Mouse (Mus musculus) lung, postnatal 36 days (tissue): ENCODE results near the gene Kdm3a.
A peak's percentile ranks its signal among the peaks of the same experiment; 100 is the strongest.

ENCODE experiments used
- DNase-seq: peaks from one replicate; pipeline ENCODE4 v3.0.0; 2022; ENCODE audit warnings: mixed read lengths

Kdm3a gene

DNA sequence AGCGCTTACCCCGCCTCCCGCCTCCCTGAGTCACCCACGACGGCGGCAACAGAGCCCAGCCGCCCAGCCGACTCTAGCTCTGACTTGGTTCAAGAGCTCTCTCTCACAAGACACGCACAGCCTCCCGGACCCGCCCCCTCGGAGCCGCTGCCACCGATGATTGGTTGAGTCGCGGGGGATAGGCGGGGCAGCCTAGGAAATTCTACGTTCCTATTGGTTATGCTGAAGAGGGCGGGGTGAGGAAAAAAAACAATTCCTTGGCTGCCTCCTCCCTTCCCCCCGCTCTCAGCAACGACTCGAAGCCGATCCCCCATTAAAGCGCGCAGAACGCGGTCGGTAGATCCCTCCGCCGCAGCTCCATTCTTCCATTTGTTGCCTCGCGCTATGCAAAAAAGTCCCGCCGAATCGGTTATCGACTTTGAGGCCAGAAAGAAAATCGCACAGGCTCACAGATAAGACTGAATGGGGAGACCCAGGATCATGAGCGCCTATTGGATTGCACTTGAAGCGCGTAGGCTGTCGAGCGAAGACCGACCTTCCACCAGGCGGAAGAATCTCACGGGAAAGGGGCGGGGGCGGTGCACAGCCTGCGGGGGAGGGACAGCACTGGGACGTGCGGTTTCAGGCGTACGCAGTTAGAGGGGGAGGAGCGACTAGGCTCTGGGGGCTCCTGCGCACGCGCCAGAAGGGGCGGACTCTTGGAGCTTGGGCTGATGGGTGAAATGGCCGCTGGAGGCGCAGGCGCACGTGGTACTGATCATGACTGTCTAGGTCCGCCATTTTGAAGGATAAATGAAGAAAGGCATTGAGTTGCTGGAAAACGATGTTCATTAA is at the start of gene Kdm3a:
Gene Kdm3a (minus strand): TSS at position 162 of the 834 bp plus-strand sequence.
- peak; percentile 99 for DNase-seq

DNA sequence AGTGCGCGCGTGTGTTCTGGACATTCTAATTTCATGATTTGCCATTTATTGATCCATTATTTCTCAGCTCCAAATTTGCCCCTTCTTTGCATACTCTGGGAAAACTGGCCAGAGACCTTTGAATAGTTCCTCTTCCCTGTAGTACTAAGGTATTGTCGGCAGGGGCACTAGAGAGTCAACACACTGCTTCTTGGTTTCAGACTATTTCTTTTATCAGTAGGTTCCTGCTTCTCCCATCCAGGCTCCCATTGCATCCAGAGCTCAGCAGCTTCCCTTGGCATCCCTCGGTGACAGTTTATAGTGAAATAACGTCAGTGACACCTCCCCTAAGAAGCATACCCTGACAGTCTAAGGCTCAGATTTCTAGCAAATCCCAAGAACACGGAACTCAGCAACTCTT is 46.1 kb upstream of the Kdm3a start:
- DNase-seq = peak; percentile 11

DNA sequence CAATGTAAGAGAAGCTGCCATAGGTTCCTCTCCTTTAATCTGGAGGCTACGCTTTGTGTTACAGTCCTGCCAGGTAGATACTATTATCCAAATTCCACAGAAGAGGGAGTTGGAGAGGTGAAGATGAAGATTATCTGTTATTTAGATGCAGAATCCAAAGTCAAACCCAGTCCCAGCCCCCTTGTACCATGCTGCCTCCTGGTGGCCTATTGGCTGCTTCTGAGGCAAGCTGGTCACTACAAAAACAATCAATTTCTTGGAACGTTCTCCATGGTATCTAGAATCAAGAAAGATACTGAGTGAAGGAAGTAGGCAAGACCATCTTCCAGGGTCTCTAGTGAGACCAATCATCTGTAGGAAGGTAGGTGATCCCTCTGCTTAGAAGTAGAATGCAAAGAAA is 40.4 kb upstream of the Kdm3a start:
- DNase-seq = peak; percentile 38

DNA sequence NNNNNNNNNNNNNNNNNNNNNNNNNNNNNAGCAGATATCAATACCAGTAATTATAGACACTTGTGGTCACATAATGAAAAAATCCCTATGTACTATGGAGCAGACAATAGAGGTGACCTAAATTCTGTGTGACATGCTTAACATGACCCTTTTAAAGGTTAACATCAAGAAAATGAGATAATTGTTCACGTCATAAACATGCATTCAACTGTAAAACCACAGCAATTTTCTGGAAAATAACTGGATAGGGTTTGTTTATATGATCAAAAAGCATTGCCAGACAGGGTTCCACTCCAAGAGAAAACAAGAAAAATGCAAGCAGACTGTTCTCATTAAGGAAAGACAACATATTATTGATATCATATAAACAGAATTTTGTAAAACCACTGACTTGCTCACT is 31.7 kb upstream of the Kdm3a start:
- DNase-seq = no peak

DNA sequence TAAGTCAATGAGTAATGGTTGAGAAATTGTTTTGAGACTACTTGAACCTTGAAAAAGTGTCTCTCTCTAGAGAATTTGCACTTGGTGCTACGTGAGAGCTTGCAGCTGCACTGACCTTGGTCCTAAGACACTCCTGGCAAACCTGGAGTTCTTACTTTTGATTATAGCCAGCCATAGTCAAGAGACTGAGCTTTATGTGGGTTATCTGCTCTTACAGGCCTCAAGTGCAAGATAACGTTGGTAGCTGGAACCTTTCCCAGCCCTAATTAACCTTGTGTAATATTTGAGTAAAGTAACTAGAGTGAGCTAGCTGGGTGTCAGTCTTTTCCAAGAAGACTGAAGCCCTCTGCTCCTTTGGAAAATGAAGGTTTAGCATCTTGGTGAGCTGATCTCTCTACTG is 25.5 kb upstream of the Kdm3a start:
- peak; percentile 73 for DNase-seq

DNA sequence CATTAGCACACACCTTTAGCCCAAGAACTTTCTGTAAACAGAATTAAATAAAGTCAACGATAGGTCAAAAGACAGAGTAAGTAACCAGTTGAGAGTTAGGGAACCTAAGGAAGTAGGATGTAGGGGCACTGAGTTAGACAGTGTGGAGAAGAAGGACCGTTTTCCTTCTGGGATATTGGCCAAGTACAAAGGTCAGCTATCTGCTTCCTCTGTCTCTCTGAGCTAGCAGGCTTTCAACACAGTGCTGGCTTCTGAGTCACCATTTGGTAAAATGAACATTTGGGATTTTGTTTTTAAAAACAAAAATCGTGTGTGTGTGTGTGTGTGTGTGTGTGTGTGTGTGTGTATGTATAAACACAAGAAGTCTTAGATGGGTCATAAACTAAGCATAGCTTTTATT is 23.0 kb upstream of the Kdm3a start:
- DNase-seq = no peak

DNA sequence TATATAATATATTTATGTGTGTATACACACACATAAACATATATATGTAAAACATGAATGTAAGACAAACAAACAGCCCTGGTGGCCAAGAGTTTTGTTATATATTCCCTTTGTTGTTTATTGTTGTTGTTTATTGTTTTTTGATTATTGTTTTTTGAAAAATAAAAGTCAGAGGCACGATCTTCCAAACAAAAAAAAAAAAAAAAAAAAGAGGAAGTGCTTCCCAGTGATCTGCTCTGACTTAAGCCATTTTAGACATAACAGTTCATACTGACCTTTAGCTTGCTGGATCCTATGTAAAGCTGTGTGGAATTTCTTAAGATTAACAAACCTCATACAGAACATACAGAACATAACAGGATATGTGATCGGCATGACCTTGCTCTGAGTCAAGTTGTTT is 19.1 kb upstream of the Kdm3a start:
- DNase-seq = no peak

DNA sequence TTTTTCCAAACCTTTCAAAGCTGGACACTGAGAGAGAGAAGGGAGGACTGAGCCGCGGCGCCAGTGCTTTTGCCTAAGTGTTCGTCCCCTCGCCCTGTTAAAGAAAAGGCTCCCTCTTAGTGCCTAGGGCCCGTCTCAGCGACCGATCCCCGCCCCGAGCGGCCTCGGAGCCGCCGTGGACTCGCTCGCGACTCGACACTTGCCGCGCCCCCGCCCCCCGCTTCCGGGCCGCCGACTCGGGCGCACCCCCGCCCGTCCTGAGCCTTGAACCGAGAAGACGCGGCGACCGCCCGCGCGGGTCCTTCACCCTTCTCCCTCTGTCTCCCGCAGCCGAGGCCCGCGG is 333 bp downstream of the Kdm3a start:
- no peak for DNase-seq

DNA sequence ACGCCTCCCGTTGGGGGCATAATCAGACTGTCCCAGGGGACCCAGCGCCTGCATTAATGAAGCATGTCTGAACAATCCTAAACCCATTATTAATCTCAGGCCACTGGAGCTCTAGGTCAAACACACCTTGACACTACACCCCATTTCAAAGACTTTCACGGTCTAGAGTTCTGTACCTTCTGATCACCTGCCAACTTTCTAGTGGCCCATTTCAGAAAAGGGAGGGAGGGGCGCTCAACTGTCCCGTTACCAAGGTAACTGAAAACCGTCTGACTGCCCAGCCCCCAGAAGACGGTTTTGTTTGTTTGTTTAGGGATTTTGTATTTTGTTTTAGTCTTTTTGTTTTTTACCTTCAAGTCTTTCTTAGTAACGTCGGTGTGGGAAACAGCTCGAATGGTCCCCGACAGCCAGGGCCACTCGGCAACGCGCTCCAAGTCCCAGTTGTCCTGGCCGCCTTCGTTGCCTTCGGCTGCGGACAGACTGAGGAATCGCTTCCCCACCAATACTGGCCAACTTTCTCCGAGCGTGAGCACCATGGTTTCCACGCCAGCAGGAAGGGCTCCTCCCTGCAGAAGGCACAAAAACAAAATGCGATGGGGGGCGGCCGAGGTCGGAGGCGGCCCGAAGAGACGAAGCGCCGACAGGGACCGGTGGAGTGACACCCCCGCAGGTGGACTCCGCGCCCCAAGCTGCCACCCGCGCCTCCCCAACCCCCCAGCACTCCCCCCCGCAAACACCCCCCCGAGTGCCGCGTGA is 906 bp downstream of the Kdm3a start:
- peak; percentile 62 for DNase-seq

DNA sequence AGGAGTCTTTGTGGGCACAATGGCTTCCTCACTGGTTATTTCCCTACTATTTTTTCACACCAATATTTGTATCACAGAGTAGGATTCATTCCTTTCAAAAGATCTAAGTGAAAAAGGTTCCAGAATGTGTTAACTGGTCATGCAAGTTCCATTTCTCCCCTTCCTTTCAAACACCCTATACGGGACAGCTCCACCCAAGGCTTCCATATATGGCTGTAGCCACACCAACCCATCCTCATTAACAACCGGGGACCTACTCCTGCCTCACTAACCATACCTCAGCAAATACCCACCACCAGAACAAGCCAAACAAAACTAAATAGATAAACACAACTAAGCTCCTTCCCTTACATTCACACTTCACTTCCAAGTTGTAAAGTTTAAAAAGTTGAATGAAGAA is 1.6 kb downstream of the Kdm3a start:
- DNase-seq = no peak

DNA sequence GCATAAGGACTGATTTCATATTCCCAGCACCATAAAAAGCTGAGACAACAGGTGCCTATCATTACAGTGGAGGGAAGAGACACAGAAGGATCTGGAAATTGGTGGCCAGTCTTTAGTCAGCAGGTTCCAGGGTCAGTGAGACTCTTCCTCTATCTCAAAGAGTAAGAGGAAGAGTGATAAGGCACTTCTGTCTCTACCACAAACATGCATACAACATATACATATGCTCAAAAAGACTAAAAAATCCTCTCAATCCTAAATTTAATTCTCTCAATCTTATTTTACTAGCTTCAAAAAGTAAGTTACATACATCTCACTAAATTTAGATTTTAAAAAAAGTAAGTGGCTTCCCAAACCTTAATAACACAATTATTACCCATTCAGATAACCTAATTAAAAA is 5.5 kb downstream of the Kdm3a start:
- DNase-seq = no peak

DNA sequence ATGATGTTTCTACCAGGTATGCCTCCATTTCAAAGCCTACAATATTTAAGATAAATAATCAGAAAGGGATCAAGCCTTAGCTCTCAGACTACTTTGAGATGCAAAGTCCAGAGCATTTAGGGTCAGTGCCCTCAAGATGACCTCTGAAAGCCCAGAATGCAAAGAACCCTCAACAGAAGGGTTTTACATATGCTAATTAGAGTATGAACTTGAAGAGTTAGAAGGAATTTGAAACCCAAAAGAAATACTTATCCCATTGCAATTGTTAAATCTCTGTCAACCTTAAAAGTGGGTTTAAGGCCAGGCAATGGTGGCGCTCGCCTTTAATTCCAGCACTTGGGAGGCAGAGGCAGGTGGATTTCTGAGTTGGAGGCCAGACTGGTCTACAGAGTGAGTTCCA is 6.8 kb downstream of the Kdm3a start:
- no peak for DNase-seq

DNA sequence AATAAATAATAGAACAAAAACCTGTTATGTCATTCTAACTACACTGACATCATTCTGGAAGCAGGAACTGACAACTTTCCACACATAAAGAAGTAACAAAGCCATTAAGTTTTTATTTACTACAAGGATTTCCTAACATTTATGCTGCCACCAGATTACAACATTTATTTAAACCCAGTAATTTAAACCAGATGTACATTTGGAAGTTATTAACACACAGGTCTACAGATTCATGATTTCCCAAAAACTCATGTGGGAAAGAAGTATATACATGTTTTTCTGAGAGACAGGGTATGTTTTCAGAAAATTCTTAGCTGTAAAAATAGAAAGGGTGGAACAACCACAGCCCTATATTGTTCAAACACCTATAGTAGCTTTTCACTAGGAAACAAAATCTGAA is 8.1 kb downstream of the Kdm3a start:
- DNase-seq = no peak

DNA sequence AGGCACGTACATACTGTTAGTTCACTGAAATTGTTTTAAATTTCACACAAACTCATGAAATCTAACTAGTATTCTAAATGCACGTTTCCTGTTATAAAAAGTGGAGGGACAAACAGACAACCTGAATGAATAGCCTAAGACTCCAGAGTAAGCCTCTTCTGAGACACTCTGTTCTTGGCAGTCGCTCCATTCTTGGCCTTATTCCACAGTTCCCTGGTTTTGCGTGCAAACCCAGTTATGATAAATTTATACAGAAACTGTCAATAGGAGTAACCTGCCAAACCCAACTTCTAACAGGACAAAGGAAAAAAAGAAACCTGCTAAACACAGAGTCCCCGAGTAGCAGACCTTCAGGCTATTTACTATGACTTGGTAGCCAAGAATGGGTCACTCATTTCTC is 10.8 kb downstream of the Kdm3a start:
- peak; percentile 57 for DNase-seq

DNA sequence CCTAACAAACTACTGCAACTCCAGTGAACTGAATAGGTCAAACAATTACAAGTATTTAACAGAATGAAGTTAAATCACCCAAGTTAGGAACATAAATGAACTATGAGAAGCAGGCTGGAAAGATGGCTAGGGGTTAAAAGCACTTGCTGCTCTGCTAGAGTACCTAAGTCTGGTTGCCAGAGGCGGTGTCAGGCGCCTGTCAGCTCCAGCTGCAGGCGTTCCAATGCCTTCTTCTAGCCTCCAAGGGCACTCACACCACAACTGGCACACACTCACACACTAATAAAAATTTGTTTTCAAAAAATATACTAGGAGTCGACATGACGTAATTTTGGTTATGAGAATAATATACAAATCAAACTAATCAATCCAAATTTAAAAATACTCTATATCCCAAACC is 11.2 kb downstream of the Kdm3a start:
- DNase-seq = peak; percentile 14

DNA sequence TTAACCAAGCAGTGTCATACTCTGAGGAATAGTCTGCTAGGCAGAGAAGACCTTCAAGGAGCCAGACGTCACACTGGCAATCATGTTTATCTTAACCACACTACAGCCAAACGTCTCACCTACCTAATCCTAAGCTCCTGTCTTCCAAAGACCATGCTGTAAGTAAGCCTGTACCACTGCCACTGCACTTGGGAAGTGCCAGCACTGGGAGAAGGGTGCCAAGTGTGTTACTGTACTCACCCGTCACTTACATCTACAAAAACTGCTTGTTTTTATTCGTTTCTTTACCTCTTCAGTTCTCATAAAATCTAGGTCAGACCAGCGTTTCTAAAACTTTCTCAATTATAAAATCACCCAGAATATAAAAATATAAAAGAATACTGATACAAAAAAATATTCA is 15.8 kb downstream of the Kdm3a start:
- DNase-seq = no peak

DNA sequence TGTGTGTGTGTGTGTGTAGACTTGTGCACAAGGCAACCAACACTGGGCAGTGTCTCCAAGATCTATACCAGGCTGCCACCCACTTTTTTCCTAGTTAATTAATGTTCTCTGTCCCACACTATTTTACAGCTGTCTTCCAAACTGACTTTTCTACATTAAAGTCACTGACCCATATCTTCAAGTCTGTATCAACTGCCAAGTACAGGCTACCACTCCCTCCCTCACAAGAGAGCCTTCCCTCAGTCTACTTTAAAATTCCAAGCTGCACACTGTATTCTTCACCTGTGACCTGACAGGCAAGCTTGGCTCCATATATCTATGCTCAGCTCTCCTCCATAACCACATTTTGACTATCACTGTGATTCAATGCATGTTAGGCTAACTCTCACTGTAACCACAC is 19.6 kb downstream of the Kdm3a start:
- no peak for DNase-seq

DNA sequence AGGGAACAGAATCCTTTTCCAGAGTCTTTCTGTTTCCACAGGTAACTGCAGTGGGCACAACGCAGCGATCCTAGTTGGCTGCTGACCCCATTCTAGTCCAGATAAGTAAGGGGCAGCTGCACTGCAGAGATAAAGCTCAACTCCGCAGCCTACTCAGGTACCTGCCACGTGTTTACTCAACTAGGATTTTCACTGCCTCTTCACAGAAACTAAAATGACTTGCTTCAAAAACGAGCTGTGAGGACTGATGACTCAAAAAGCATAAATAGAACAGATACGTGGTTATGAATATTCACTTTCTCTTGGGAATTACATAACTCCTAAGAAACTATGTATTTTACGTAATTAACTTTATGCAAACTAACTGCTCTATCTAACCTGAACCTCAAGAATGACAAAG is 22.8 kb downstream of the Kdm3a start:
- no peak for DNase-seq

DNA sequence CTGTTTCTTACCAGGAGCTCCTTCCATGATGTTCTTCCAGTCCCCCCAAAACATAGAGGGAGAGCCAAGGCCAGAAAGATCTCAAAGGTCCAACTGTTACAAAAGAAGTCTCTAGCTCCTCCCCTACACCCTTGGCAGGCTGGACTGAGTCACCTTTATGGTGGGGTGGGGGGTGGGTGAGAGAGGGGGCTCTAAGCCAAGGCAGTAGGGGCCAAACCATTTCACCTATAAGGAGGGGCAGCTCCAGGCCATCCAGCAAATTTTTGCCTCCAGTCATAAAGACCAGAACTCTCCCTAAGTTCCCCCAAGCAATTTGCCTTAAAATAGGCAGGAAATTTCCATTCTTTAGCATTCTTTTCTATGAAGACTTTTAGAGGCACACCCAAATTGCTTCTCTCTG is 23.8 kb downstream of the Kdm3a start:
- no peak for DNase-seq

DNA sequence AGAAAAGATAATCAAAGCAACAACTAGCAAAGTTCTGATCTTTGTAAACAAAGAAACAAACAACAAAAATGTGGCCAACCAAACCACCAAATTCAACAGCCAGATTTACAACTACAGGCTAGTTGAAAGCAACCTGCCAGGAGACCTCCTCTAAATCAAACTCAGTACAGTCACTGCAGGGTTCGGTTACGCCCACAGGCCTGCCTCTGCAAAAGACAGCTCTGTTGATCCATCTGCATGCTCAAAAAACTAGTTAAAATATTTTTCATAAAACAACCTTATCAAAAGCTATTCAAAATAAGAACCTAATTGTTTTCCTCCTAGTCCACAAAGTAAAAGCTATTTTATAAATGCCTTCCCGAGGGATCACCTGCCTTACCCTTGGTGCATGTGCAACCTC is 25.0 kb downstream of the Kdm3a start:
- DNase-seq = no peak

DNA sequence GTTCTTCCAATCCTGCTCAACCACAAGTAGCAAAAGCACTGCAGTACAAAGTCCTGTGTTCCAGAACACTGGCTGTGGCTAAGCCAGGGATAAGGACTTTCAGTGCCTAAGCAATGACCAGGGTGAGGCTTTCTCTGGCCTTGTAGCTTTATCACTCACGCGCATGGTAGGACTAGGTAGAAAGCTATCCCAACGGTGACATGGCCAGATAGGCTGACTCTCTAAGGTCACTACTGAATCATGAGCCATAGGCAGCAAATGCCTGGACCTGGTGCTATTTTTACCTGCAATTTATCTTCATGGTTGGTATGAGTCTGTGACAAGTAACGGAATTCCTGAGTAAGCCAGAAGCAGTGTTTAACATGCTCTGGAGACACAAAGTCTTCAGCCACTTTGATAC is 42.6 kb downstream of the Kdm3a start:
- no peak for DNase-seq

DNA sequence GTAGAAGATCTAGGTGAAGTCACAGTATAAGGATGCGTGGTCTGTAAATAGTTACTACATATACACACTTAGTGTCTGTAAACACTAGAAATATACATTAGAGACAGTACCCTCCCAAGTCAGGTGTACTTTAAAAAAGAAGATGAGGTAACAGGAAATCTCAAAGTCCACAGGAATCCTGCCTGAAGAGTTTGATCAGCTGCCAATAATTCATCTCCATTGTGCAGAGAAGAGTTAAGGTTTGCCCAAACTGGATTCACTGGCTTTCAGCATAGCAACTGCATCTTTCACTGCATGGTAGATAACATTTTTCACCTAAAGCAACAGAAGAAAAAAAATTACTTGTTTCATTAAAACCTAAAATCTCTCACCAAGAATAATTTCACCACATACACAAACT is 43.4 kb downstream of the Kdm3a start:
- DNase-seq = no peak

DNA sequence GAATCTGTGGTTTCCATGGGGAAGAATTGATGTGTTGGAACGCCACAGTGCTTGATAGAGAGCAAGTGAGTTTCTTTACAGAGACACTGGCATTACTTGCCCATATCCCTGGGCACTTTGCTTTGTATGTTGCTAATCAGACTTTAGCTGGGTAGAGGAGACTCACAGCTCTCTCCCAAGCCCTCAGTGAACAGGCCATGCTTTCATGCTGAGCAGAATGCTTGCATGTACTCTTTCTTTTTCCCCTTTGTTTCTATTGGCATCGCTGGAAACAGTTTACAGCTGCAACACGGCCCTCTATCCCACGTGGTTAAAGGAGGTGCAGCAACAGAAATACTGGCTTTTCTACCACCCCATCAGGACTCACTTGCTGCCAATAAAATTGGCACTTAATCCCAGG is 49.6 kb downstream of the Kdm3a start:
- DNase-seq = no peak

DNA sequence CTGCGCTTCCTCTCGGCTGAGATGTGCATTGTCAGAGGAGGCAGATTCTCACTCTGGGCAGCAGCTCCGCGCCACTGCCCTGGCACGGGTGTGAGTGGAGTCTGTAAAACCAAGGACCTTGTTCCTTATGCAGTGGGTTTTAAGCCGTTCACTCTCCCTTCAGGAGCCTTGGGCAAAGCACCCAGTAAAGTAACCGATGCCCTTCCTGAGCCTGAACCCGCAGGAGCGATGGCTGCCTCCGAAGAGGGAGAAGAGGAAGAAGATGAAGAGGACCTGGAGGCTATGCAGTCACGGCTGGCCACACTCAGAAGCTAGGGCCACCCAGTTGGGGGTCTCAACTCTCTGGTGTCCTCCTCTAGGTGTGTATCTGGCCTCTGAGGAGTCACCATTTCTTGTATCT is 53.3 kb downstream of the Kdm3a start:
- DNase-seq = no peak

DNA sequence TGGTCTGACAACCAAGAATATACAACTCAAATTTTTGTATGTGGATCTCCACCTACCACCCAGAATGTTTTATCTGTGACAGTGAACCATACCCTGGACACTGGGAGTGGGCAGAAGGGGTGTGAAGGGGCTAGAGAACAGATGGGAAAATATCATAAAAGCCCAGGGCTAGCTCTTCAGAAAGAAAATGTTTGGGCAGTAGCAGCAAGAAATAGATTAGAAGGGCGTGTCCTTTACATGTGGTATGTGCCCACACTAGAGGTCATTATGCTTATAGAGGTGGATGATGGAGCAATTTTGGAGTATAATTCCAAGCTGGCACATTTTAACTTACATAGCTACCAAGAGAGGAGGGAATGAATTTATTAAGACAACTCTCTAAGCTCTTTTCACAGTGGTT is 57.4 kb downstream of the Kdm3a start:
- DNase-seq = no peak
